Mouse (Mus musculus): ENCODE measurements around the gene Alox12e.

DNA sequence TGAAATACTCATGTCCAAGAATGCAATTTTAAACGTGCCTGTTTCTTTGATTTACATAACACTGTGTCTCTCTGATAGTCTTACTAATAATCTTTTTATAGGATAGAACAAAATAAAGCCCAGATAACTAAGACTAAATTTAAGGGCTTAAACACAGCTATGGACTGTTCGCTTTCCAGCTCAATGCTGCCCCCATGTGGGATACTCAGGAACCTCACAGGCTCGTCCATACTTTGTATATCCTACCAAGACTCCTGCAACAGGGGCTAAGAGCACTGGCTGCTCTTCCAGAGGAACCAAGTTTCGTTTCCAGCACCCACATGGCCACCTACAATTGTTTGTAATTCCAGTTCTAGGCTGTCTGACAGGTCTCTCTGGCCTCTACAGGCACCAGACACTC lies 12.0 kb upstream of the Alox12e start:
- TF ChIP-seq SRF (IDR thresholded peaks at IDR 0.05; ENCODE audit: control insufficient read depth, insufficient read length, low read depth) (no peak), POLR2A (IDR thresholded peaks at IDR 0.05; ENCODE audit: insufficient read length, low read depth) (no peak), TCF12 (IDR thresholded peaks at IDR 0.05; ENCODE audit: insufficient read depth, poor library complexity, severe bottlenecking) (no peak), USF1 (IDR thresholded peaks at IDR 0.05; ENCODE audit: low read depth) (no peak), E2F4 (IDR thresholded peaks at IDR 0.05; ENCODE audit: insufficient read depth) (no peak), MYOD1 (IDR thresholded peaks at IDR 0.05; ENCODE audit: control insufficient read depth in 1 of 3, insufficient read length in 2 of 3, low read depth in 2 of 3) (no peak), REST (IDR thresholded peaks at IDR 0.05; ENCODE audit: insufficient read depth, insufficient read length) (no peak), POLR2AphosphoS2 (IDR thresholded peaks at IDR 0.05; ENCODE audit: insufficient read length, low read depth) (no peak), MAX (IDR thresholded peaks at IDR 0.05; ENCODE audit: low read depth) (no peak), MYOG (IDR thresholded peaks at IDR 0.05; ENCODE audit: control insufficient read depth in 1 of 3, insufficient read depth in 1 of 3, insufficient read length in 2 of 3, low read depth in 2 of 3) (no peak), TCF3 (IDR thresholded peaks at IDR 0.05; ENCODE audit: insufficient read length, low read depth) (no peak)
